Mouse (Mus musculus) cortical plate, adult 2 months (tissue): ENCODE measurements at regions not wholly inside any gene's neighbourhood (a gene's known extent, or its start where the extent isn't known, plus 50 kb on each side); places are given as distances from the start of the nearest gene placed in this dataset.

Experiments
- H3K27ac ChIP-seq: fragments of 200-500 bp; 2 replicates; pipeline ENCODE4 v1.5.1; 2012; ENCODE audit warnings: low read length, control low read depth, inconsistent platforms; ENCODE audit not compliant: insufficient read depth
- H3K4me1 ChIP-seq: fragments of 200-500 bp; 2 replicates; pipeline ENCODE4 v1.6.1; 2011; ENCODE audit warnings: low read length; ENCODE audit not compliant: control insufficient read depth, insufficient read depth
- H3K4me3 ChIP-seq: fragments of 200-500 bp; 2 replicates; pipeline ENCODE4 v1.5.1; 2011; ENCODE audit warnings: mild to moderate bottlenecking, low read length, control low read depth; ENCODE audit not compliant: insufficient read depth
- CTCF ChIP-seq: fragments of 200-500 bp; IDR thresholded peaks from 2 replicates; pipeline ENCODE4 v1.5.1; 2011; ENCODE audit warnings: mild to moderate bottlenecking, control low read depth, low read length; ENCODE audit not compliant: insufficient read depth; ENCODE audit errors: extremely low read depth
- POLR2A ChIP-seq: fragments of 200-500 bp; IDR thresholded peaks from 2 replicates; pipeline ENCODE4 v1.6.1; 2011; ENCODE audit warnings: mild to moderate bottlenecking, low read length, control low read depth; ENCODE audit not compliant: insufficient read depth; ENCODE audit errors: extremely low read depth

GRCm38 (mm10) chr6:102977122-102977521 is 404.2 kb upstream of the Cntn3 start:
- Histone ChIP-seq H3K27ac (no peak overlapping the region), H3K4me1 (no peaks in the 10 kb centered on the region), H3K4me3 (no peak overlapping the region)
- TF ChIP-seq CTCF = no peak
- no peak for TF ChIP-seq POLR2A

- no peak overlapping the region for H3K27ac ChIP-seq
- TF ChIP-seq CTCF = no peak
- TF ChIP-seq POLR2A = no peak
- no peak overlapping the region for H3K4me3 ChIP-seq
- H3K4me1 ChIP-seq = peaks cover 1% of the 10 kb centered on the region; the same call in 1 of the 2 replicates
These were observed 450.4 kb upstream of the Cntn3 start for GRCm38 (mm10) chr6:103023326-103023725.

GRCm38 (mm10) chr6:103024006-103024405 is 451.1 kb upstream of the Cntn3 start:
- no peak for TF ChIP-seq CTCF
- no peak for TF ChIP-seq POLR2A
- H3K27ac ChIP-seq = no peak overlapping the region
- peaks cover 1% of the 10 kb centered on the region; the same call in 1 of the 2 replicates for H3K4me1 ChIP-seq
- no peak overlapping the region for H3K4me3 ChIP-seq

- TF ChIP-seq CTCF (no peak), POLR2A (no peak)
- Histone ChIP-seq H3K4me1 (peaks cover 1% of the 10 kb centered on the region; the same call in 1 of the 2 replicates), H3K27ac (peak overlapping the region; percentile 37; the same call in 1 of the 2 replicates), H3K4me3 (no peak overlapping the region)
These were observed 455.2 kb upstream of the Cntn3 start for GRCm38 (mm10) chr6:103028150-103028549.

- no peak overlapping the region for H3K27ac ChIP-seq
These were observed 460.5 kb upstream of the Cntn3 start for GRCm38 (mm10) chr6:103033418-103033817.

GRCm38 (mm10) chr6:103033919-103034318 is 461.0 kb upstream of the Cntn3 start:
- no peak for TF ChIP-seq POLR2A
- no peak for TF ChIP-seq CTCF
- Histone ChIP-seq H3K27ac (no peak overlapping the region), H3K4me1 (no peaks in the 10 kb centered on the region), H3K4me3 (no peak overlapping the region)

More at GRCm38 (mm10) chr6:103033418-103033817, 460.5 kb upstream of the Cntn3 start:
- H3K4me3 ChIP-seq = no peak overlapping the region
- H3K4me1 ChIP-seq = no peaks in the 10 kb centered on the region
- TF ChIP-seq POLR2A (no peak), CTCF (no peak)

GRCm38 (mm10) chr6:103060591-103060990 is 449.8 kb upstream of the Chl1 start:
- Histone ChIP-seq H3K4me1 (no peaks in the 10 kb centered on the region), H3K27ac (no peak overlapping the region), H3K4me3 (no peak overlapping the region)
- no peak for TF ChIP-seq CTCF
- TF ChIP-seq POLR2A = no peak

GRCm38 (mm10) chr6:103106189-103106588 is 404.2 kb upstream of the Chl1 start:
- Histone ChIP-seq H3K27ac (no peak overlapping the region), H3K4me1 (no peaks in the 10 kb centered on the region), H3K4me3 (no peak overlapping the region)
- TF ChIP-seq CTCF (no peak), POLR2A (no peak)

- TF ChIP-seq POLR2A (no peak), CTCF (no peak)
- H3K4me3 ChIP-seq = no peak overlapping the region
- no peaks in the 10 kb centered on the region for H3K4me1 ChIP-seq
- H3K27ac ChIP-seq = no peak overlapping the region
These were observed 390.8 kb upstream of the Chl1 start for GRCm38 (mm10) chr6:103119537-103119936.

- no peak overlapping the region for H3K4me3 ChIP-seq
- TF ChIP-seq POLR2A (no peak), CTCF (no peak)
- no peak overlapping the region for H3K27ac ChIP-seq
- no peaks in the 10 kb centered on the region; the same call in 1 of the 2 replicates for H3K4me1 ChIP-seq
These were observed 369.5 kb upstream of the Chl1 start for GRCm38 (mm10) chr6:103140851-103141250.

GRCm38 (mm10) chr6:103177851-103178250 is 332.5 kb upstream of the Chl1 start:
- TF ChIP-seq POLR2A = no peak
- no peak for TF ChIP-seq CTCF

More at GRCm38 (mm10) chr6:103177851-103178250, 332.5 kb upstream of the Chl1 start:
- H3K4me3 ChIP-seq = no peak overlapping the region
- H3K4me1 ChIP-seq = no peaks in the 10 kb centered on the region
- H3K27ac ChIP-seq = no peak overlapping the region
